Mouse (Mus musculus) cerebellum, adult 9-11 months (tissue): ENCODE results near the gene Gtf3c4.
A peak's percentile ranks its signal among the peaks of the same experiment; 100 is the strongest.

ENCODE experiments used
- DNase-seq: peaks from one replicate; pipeline ENCODE4 v3.0.0; 2022

The Gtf3c4 gene

DNA sequence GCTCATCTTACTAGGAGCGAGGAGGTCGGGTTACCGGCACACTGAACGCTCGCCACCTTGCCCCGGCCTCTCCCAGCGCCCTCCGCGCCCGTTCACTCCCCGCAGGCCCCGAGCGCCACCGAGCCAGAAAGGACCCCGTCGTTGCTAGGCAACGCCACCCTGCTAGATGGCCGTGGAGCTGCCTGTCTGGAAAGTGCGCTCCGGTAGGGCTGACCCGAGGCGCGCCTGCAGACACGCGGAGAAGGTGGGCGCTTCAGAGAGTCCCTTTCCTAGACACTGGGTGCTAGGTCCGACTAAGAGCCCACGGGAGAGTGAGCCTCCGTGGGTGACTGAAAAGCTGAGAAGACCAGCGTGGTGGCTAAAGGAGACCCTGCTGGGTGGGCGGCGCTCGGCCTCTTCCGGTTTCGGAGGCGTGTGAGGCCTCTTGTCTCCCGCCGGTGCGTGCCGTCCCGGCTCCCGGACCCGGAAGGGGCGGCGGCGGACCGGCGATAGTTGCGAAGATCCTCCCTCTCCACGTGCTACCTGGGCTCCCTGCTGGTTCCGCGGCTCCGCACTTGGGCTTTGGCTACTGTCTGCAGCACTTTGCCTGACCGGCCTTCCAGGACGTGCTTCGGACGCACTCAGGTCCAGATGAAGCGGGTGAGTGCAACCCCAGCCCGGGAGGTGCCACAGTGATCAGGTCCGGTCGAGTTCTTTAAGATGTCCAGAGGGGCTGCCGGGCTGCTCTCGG lies at the start of gene Gtf3c4, which contains the start of gene Ddx31:
Gtf3c4 (minus strand) TSS at position 139 of the 730 bp plus-strand sequence.
Ddx31 (plus strand) TSS at position 185 of the 730 bp plus-strand sequence.
- peak; percentile 93 for DNase-seq

DNA sequence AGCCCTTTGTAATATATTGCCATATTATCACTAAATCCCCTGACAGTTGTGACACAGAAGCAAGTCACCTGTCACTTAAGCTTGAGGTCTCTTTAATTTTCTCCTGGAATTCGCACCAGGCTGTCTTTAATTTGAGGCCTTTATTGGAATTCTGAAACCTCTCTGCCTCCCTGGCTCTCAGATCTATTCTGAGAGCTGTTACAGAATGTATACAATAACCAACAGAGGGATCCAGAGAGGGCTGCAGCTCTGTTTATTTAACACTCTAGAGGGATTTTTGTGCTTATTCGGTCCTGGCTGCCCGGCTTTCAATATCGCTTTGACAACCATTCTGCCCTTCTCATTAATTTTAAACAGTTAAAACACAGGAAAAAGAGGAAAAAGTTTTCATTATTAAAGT lies 44.8 kb upstream of the Gtf3c4 start:
- DNase-seq, result no peak

DNA sequence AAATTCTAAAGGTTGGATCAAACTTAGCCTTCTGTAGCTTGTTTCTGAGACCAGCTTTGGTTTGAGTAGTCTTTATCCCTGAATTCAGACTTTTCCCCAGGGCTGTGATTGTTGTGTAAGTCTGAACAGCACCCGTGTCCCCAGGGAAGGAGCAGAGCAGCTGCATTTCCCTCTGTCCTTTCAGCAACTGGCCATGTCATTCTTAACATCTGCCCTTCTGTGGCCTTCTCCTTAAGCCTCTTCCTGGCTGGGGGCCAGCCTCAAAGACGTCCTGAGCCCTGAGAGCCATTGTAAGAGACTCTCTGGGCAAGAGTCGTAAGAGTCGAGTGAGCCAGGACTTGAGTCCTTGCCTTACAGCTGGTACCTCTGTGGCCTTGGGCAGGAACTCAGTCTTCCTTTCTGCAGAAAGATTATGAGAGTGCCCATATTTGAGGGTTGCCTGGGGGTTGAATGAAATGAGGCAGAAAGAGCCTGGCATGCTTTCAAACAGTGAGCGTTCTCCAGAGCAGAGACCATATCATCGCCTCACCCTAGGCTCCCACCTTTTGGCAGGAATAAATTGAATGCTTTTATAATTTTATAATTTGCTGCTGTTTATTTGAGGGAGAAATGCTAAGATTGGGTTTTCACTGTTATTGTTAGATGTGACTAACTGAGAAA lies 42.8 kb upstream of the Gtf3c4 start:
- no peak for DNase-seq

DNA sequence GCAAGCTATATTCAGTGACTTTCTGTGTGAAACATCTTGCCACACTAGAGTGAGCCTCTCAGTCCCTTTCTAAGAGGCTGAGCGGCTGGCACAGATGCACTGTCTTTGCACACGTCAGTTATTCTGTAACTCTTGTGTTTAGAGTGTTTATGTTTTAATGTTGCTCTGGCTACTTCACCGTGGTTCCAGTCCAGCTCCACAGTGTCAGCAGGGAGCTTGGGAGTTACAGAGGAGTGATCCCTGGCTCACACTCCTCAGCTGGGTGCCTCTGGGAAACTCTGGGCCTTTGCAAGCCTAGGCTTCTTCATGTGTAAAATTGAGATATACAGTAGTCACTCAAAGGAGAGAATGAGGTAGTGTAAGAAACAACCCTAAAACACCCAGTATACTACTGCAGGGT lies 41.9 kb upstream of the Gtf3c4 start:
- no peak for DNase-seq

DNA sequence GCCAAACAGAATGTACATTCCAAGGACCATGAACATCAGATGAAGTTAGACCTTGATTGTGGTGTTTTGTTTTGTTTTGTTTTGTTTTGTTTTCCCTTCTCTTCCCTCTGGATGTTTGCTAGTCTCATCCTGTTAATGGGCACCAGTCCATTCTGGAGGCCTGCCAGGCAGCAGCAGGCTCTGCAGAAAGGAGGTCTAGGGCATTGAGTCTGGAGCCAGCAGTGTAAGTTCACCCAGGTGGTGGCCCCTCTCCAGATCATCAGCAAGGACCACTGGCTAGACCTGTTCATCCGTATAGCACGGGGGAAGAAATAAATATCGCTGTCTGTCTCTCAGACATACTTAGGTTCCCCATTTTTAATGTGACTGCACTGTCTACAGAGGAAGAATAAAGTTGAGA lies 41.1 kb upstream of the Gtf3c4 start:
- peak; percentile 20 for DNase-seq

DNA sequence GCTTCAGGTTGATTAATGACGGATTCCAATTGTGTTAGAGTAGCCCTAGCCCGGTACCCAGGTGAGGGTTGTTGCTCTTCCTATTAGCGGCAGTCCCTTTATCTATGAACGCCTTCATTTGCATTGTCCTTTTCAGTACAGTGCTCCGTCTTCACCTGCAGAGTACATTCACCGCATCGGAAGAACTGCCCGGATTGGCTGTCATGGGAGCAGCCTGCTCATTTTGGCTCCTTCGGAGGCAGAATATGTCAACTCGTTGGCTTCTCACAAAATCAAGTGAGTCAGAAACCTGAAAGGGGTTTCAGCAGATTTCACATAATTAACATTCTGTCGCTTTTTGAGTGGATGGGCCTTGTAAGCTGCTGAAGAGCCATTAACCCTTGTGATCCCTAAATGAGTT lies 35.4 kb upstream of the Gtf3c4 start:
- DNase-seq, result no peak

DNA sequence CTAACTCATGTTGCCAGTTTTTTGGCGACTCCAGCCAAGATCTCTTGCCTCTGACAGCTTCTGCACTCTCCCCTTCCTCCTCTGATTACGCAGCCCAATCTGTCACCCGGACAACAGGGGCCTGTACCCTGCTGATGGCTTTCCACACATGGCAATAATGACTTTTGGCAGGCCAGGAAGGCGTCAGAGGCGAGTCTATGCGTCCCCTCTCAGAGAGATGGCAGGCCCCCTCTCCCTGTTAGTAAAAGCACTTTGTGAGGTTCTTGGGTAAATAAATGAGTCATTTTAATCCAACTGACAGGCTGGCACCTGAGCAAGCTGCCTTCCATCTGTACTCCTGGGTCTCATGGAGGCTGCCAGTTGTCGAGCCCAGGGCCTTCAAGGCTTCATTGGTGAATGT lies 27.3 kb upstream of the Gtf3c4 start:
- peak; percentile 82 for DNase-seq

DNA sequence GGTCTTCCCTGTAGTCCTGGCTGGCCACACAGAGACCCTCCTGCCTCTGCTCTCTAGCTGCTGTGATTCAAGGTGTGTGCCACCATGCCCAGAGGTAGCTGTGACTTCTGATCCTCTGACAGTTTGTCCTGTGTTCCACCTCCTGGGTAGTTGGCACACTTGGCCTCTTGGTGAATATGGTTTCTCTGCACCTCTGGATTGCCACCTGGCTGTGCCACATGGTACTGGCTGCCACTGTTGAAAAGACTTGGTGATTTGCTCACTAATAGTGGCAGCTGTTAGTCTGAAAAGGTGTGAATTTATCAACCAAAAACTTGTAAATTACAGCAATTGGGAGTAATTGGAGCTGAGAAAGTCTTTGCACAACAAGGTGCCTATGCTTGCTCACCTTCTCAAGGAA lies 23.7 kb upstream of the Gtf3c4 start:
- DNase-seq, result no peak

DNA sequence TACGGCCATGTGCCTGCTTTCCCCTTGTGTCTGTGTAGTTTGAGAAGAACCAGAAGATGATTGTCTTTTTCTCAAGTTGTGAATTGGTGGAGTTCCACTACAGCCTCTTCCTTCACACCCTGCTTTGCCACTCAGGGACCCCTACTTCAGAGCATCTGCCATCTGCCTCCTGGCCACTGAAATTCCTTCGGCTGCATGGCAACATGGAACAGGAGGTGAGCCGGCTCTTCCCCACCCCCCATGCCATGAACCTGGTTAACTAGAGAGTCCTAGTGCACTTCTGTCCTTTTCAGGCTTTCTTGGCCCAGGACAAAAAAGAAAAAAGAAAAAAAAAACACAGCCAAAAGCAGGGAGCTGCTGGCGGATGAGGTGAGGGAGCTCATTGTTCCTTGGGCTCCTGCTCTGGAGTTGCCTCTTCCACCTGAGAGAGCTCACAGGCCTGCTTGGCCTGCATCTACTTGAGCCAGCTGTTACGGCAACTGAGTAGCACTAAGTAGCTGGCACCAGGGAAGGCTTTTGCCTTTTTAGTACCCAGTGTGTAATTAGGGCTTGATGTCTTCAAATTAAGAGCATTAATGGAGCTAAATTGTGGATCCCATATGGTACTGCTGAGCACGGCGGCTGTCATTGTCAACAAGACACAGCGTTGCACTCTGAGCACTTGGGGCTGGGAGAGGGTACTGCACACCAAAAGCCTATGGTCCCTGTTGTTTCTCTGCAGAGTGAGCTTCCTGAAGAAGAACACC lies 20.7 kb upstream of the Gtf3c4 start:
- no peak for DNase-seq

DNA sequence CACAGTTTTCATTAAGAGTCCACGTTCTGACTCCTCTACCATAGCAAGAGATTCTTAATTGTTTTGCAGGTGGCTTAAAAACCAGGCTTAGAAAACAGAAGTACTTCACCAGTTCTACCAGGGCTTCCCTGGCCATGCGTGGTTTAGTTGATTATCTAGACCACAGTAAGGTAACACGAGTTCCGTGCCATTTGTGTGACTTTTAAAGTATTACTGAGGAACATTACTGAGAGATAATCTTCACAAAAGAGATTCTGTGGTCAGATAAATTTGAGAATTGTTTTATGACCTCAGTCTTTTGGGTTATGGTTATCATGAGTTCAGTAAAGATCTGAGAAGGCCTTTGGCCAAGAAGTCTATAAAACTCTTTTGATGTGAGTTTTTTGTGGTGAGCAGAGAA lies 19.1 kb upstream of the Gtf3c4 start:
- no peak for DNase-seq

DNA sequence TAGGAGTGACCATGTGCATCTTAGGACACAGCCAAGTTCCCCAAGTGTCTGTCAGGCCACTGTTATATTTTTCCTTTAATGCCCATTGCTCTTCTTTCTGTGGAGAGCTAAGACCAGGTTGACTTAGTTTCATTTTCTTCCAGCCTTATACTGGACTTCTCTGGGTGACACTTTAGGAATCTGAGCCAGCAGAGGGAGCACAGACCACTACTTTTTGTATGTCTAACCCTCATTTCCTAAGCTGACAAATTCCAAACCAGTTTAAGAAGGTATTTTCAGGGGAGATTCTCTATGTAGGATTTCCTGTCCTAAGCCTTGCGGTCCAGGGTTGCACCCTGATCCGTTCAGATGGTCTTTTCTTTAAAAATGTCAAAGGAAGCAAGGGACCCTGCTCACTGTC lies 15.6 kb upstream of the Gtf3c4 start:
- no peak for DNase-seq

DNA sequence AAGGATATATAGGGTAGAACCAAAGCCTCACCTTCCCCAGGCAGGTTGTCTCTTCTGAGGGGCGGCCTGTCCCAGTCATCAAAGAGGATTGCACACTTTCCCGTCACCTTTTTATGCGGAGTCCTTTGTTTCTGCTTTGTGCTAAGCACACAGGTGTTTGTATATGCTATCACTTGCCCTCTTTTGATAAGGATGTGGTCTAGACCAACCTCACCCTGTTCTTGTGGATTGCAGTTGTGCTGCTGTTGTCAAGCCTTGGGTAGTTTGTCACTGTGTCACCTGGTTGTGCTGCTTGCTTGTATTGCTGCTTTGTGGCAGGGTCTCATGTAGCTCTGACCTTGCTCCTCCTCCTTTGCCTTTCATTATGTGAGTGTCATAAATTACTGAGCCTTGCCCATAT lies 12.4 kb upstream of the Gtf3c4 start:
- no peak for DNase-seq

DNA sequence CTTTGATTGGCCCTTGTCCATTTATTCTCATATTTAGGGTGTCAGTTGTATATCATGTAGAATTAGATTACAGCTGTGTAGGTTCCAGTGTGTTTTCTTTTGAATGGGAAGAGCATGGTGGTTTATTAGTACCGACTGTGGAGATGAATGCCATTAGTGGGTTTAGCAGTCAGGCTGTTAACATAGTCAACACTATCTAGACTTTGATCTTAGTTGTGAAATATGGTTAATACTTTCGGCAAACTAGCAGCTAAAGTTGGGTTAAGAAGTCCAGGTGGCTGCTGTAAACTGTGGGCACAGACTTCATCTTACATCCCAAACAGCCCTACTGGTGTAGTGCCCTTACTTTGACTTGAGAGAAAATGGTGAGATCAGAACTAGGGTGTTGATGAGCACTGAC lies 8.7 kb upstream of the Gtf3c4 start:
- no peak for DNase-seq

DNA sequence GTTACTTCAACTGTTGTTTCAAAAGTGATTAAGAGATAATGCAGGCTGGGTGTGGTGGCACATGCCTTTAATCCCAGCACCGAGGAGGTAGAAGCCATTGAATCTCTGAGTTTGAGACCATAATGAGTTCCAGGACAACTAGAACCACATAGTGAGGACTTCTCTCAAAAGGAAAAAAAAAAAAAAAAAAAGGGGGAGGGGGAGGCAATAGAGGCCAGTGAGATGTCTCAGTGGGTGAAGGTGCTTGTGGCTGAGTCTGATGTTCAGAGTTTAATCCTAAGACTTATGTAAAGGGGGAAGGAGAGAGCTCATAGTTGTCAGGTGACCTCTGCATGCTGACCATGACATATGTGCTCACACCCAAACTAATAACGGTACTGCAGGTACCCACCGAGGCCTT lies 1.9 kb upstream of the Gtf3c4 start:
- DNase-seq, result no peak

DNA sequence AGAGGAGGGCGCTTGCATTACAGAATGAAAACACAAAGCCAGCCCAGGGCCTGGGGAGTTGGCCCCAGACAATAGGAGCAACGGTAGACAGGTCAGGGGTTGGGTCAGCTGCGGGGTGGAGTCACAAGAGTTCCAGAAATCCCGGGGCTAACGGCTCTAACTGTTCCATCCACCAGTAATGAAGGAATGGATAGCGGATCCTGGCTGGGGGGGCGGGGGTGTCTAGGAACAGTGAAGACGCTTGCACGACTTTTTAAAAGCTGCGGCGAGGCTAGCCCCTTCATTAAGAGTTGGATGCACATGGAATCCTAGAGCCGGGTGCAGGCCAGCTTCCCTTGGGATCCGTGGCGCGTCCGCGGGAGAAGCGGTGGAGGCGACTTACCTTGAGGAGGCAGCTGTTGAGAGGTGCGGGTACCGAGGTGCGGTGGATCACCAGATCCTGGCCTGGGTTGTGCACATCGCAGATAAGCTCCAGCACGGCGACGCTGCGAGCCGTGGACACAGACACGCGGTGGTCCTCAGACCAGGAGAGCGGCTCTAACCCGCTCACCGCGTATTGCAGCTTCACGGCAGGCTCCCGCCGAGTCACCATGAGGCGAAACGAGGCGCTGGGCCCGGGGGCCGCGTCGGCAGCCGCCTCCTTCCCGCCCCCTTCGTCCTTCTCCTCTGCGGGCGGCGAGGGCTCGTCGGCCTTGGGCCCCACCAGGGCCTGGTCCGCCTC lies 499 bp downstream of the Gtf3c4 start:
- DNase-seq, result no peak

DNA sequence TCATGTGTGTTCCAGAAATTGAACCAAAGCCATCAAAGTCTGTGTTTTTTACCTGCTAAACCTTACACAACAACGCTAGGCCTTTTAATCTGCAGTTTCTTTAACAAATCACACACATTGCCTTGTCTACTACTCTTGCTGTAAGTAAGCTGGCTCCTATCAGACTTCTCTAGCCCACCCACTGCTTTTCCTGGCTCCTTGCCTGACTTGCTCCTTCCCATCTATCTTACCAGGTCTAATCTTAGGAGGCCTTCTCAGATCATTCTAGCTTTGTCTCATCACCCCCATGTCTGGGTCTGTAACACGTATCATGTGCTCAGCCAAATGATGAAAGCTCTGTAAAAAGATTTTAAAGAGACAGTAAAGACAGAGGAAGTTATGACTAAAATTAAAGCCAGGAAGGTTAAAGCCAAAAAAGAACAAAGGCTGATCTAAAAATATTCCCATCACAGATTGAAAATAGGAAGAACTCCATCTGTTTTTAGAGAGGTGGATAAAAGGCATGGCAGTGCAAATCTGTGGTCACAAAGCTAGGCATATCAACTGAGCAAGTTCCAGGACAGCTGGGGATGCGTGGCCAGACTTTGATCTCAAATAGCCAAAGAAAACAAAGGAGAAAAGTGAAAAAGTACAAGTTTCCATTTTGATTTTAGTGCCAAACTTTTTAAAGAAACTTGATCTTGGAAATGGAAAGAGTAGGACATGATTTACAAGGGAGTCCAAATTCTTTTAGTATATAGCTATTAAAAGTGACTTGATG lies 3.8 kb downstream of the Gtf3c4 start:
- peak; percentile 34 for DNase-seq

DNA sequence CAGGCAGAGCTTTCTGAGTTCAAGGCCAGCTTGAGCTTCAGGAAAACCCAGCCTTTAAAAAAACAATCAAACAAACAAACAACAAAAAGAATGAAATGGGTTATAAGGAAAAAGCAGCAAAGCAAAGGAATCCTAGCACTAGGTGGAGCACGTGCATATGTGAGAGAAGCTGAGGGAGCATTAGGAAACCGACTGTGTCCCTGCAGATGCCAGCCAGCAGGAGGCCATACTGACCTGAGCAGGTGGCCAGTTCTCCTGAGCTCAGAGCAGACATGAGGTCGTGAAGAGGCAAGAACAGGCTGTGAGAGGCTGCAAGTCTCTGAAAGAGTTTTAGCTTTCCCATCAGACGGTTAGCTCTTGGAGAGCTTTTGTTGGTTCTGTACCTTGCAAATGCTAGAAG lies 10.9 kb downstream of the Gtf3c4 start:
- peak; percentile 12 for DNase-seq

DNA sequence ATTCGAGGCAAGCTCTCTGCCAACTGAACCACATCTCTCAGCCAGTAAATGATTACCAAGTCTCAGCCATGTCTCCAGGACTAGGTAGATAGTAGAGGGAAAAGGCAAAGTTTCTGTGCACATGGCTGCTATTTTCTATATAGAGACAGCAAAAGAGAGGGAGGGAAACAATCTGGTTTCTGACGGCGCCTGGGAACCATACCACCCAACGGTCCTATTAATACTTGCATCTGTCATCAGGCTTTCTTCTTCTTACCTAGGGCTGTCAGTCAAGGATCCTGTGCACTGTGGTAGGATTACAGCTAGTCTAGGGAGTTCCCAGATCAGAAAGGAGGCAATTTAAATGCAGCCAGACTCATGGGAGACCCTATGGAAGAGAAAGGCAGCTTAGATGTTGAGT lies 21.3 kb downstream of the Gtf3c4 start:
- DNase-seq, result no peak

DNA sequence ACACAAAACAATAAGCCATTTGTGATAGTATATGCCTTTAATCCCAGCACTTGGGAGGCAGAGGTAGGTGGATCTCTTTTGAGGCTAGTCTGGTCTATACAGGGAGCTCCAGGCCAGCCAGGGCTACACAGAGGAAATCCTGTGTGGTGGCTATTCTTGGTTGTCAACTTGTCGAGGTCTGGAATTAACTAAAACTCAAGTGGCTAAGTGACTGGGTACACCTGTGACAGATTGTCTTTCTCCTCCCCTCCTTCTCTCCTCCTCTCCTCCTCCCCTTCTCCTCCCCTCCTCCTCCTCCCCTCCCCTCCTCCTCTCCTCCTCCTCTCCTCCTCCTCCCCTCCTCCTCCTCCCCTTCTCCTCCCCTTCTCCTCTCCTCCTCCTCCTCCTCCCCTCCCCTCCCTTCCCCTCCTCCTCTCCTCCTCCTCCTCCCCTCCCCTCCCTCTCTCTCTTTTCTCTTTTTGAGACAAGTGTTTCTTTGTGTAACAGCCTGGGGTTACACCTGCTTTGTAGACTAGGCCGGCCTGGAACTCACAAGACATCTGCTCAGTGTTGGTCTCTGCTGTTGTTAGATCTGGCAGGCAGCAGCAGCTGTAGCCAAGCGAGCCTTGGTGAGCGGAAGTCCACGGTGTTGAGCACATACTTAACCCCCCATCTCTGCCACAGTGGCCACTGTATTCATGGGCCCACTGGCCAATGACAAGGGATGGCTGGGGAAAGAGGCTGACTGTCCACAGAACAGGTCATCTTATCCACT lies 29.7 kb downstream of the Gtf3c4 start:
- DNase-seq, result no peak

DNA sequence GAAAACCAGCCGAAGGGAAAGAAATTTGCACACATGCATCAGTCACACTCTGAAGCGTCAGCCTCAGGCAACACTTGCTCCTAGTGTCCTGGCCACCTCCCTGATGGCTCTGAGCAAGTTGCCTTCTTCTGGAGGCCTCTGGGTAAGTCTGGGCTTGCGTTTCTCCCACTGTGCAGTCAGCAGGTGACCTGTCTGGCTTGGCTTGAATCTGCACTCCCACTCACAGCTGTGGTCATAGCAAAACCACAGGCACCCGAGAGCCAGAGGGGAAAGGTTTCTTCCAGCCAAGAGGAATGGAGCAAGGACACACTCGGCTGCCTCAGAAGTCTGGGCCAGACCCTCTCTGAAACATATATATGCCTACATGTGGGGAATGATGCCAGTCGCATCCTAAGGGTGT lies 31.3 kb downstream of the Gtf3c4 start:
- no peak for DNase-seq

DNA sequence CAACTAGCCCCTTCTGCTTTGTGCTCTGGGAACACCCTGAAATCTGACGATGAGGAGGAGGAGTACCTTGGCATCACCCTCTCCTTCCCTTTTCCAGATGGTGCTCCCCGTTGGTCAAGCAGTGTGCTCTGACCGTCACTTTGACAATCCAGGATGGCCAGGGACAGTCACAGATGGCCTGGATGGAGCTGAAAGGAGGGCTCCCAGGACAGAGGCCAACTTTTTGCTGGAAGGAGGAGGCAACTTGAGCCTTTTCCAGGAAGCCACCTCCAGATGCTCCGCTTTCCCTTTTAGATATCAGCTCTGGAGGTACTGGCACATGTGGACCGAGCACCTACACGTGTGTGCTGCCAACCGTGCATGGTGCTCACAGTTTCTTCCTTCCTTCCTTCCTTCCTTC lies 36.8 kb downstream of the Gtf3c4 start:
- DNase-seq, result peak; percentile 10

DNA sequence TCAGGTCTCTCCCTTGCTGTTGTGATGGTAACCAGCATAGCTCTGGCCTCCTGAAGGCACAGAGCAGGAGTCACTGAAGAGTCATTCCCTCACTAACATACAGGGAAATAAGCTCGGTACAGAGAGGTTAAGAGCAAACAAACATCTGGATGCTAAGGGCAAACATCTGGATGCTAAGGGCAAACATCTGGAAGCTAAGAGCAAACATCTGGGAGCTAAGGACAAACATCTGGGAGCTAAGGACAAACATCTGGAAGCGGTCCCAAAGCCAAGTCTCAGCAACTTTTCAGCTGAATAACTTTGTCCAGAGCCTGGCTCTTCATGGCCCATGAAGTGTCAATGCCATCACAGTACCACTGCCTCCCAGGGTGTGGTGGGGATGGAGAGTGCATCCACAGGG lies 40.6 kb downstream of the Gtf3c4 start:
- no peak for DNase-seq
